Mouse (Mus musculus) G1E (cell line): ENCODE data around the gene Rad9a. TPM values are rescaled to one million over a fixed set of nuclear protein-coding genes. Genes with fewer than 3 reads are reported as not detected.
"Not testable (repeated sequence)": the region's sequence is repeated elsewhere in the genome, so short reads cannot be mapped to it uniquely, and the experiment has no call there.

Experiments
- ATAC-seq: 2 replicates; pipeline ENCODE4 v1.8.0; 2016; ENCODE audit warnings: mild to moderate bottlenecking; ENCODE audit not compliant: insufficient number of reproducible peaks, poor library complexity, low FRiP score, severe bottlenecking; ENCODE audit errors: extremely low read depth
- DNase-seq: peaks from one replicate; pipeline ENCODE4 v3.0.0; 2012; ENCODE audit warnings: low spot score
- H3K27me3 ChIP-seq: 2 replicates; pipeline ENCODE4 v1.6.1; 2012; ENCODE audit warnings: mild to moderate bottlenecking, low read length, inconsistent platforms; ENCODE audit not compliant: insufficient read depth
- H3K36me3 ChIP-seq: replicated peaks from 2 replicates; pipeline ENCODE3; 2012; ENCODE audit warnings: mild to moderate bottlenecking, inconsistent platforms
- H3K4me1 ChIP-seq: 2 replicates; pipeline ENCODE4 v1.6.1; 2012; ENCODE audit warnings: low read depth, low read length, inconsistent platforms, mixed read lengths; ENCODE audit not compliant: insufficient read depth
- H3K4me3 ChIP-seq: 2 replicates; pipeline ENCODE4 v1.5.1; 2012; ENCODE audit warnings: low read depth, mild to moderate bottlenecking, inconsistent platforms, low read length, moderate library complexity, mixed read lengths
- H3K9me3 ChIP-seq: replicated peaks from 2 replicates; pipeline ENCODE4 v1.6.1; 2012; ENCODE audit warnings: inconsistent platforms
- CTCF ChIP-seq: IDR thresholded peaks from 2 replicates; pipeline ENCODE4 v1.5.1; 2012; ENCODE audit warnings: low read depth, low read length, inconsistent platforms, mixed read lengths
- GATA1 ChIP-seq: IDR thresholded peaks from 2 replicates; pipeline ENCODE4 v1.6.1; 2012; ENCODE audit warnings: borderline replicate concordance, low read length, inconsistent platforms, mixed read lengths
- GATA2 ChIP-seq: IDR thresholded peaks from 2 replicates; pipeline ENCODE4 v1.6.1; 2012; ENCODE audit warnings: low read depth, low read length, inconsistent platforms, borderline replicate concordance
- POLR2AphosphoS5 ChIP-seq: IDR thresholded peaks from 2 replicates; pipeline ENCODE4 v1.6.1; 2012; ENCODE audit warnings: low read depth, low read length, inconsistent platforms; ENCODE audit not compliant: insufficient replicate concordance
- TAL1 ChIP-seq: conservative IDR thresholded peaks from 2 replicates; pipeline ENCODE4 v1.6.1; 2012; ENCODE audit warnings: low read depth, low read length, inconsistent platforms, mixed read lengths
- polyA plus RNA-seq: library from polyadenylated mRNA; stranded (reverse); fragments of >175 nt; gene quantifications from 2 replicates; pipeline ENCODE4 v1.2.3, GENCODE M21; 2012
- total RNA-seq, 2 experiments: library from RNA; stranded (forward) in 1 of 2; stranded (reverse) in 1 of 2; fragments of 200-1000 nt in 1 of 2; fragments of >200 nt in 1 of 2; fragmentation: Nextera tagmentation in 1 of 2; gene quantifications; 2 replicates each; pipeline ENCODE4 v1.2.3; 2014 to 2017

The Rad9a gene
- total RNA-seq (2014; fragmentation: Nextera tagmentation) (61.9 and 93.9 TPM in 2 replicates), total RNA-seq (2017) (27.5 and 29.2 TPM in 2 replicates), polyA plus RNA-seq (31.3 and 33.6 TPM in 2 replicates)

DNA sequence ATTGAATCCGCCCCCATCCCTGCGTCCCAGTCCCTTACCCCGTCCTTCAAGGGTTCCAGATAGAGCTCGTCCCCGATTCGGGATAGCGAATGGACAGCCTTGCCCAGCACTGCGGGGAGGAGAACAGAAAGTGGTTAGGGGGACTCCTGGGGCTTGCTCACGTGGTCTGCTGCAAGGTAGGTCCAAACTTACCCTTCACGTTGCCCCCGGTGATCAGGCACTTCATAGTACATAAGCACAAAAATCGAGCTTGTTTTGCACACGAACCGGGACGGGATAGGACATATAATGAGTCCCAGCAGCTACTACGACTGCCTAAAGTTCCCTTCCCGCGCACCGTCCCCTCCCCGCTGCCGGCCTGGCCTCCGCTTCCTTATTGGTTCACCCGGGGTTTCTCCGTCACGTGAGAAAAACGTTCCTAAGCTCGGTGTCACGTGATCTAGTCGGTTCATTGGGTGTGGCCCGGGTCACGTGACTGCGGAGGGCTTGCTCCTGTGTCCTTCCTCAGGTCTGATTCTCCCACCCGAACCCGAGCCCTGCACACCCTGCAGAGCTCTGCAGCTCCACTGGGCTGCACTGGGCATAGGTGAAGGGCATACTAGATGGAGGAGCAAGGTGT lies at the start of gene Rad9a:
TSS of gene Rad9a (minus strand) at position 372 of the 619 bp plus-strand sequence.
- Histone ChIP-seq H3K4me1 (peaks cover 61% of the 10 kb centered on the region), H3K4me3 (peak within 1 kb of the TSS; percentile 80), H3K9me3 (no peaks in the 10 kb centered on the region), H3K27me3 (peaks cover 32% of the 10 kb centered on the region), H3K36me3 (peaks cover 44% of the 10 kb centered on the region)
- peak; percentile 77 for ATAC-seq
- DNase-seq = peak; percentile 99
- TF ChIP-seq CTCF = no peak
- no peak for TF ChIP-seq POLR2AphosphoS5
- no peak for TF ChIP-seq GATA2
- no peak for TF ChIP-seq GATA1
- no peak for TF ChIP-seq TAL1

DNA sequence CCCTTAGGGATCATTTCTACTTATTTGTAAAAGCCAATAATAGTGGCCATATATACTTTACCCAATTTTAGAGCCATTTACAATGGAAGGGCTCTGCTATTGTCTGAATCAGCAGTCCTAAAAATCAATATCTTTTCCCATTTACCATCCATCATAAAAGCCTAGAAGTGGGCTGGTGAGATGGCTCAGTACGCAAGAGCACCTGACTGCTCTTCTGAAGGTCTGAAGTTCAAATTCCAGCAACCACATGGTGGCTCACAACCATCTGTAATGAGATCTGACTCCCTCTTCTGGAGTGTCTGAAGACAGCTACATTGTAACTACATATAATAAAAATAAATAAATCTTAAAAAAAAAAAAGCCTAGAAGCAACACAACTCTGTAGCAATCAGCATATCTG lies 47.2 kb upstream of the Rad9a start:
- not testable (repeated sequence) for H3K9me3 ChIP-seq, H3K4me3 ChIP-seq, H3K36me3 ChIP-seq, DNase-seq, H3K4me1 ChIP-seq, ATAC-seq
- H3K27me3 ChIP-seq = peaks cover 28% of the 10 kb centered on the region

DNA sequence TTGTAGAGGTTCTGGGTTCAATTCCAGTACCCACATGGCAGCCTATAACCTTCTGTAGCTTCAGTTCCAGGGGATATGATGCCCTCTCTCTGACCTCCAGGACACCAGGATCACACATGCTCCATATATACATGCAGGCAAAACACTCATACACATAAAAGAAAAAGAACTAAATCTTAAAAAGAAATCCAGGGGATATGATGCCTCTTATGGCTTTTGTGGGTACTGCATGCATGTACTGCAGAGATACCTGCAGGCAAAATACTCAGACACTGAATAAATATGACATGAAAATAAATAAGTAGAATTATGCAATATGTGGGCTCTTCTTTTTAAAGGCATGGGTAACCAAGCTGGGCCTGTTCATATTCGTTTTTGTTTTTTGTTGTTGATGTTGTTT lies 45.5 kb upstream of the Rad9a start:
- H3K36me3 ChIP-seq = no peaks in the 10 kb centered on the region
- DNase-seq (no peak), ATAC-seq (no peak)
- H3K4me1 ChIP-seq = peaks cover 8% of the 10 kb centered on the region
- TF ChIP-seq GATA1 (no peak), CTCF (no peak), GATA2 (no peak), POLR2AphosphoS5 (no peak), TAL1 (no peak)
- H3K27me3 ChIP-seq = peaks cover 20% of the 10 kb centered on the region
- no peak overlapping the region for H3K4me3 ChIP-seq
- H3K9me3 ChIP-seq = no peaks in the 10 kb centered on the region

DNA sequence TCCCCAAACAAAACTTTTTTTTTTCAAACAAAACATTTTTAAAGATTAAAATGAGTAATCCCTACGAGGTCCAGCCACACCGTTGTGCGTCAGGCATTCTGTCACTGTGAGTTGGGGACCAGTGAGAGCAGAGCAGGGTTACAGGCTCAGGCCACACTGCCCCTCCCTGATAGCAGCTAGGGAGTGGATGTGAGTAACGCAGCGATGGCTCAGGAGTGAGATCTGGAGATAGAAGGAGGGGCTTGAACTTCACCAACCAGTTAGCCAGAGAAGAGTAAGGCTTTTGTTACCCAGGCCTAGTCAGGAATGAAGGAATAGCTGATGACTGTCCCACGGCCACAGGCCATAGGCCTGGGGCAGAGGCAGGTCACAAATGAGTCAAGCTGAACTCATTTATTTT lies 43.3 kb upstream of the Rad9a start:
- H3K4me1 ChIP-seq = peaks cover 8% of the 10 kb centered on the region
- peaks cover 22% of the 10 kb centered on the region for H3K27me3 ChIP-seq
- H3K9me3 ChIP-seq = no peaks in the 10 kb centered on the region
- no peak overlapping the region for H3K4me3 ChIP-seq
- no peak for ATAC-seq
- DNase-seq = no peak
- H3K36me3 ChIP-seq = no peaks in the 10 kb centered on the region
- TF ChIP-seq TAL1 (no peak), GATA2 (no peak), CTCF (no peak), POLR2AphosphoS5 (no peak), GATA1 (no peak)

DNA sequence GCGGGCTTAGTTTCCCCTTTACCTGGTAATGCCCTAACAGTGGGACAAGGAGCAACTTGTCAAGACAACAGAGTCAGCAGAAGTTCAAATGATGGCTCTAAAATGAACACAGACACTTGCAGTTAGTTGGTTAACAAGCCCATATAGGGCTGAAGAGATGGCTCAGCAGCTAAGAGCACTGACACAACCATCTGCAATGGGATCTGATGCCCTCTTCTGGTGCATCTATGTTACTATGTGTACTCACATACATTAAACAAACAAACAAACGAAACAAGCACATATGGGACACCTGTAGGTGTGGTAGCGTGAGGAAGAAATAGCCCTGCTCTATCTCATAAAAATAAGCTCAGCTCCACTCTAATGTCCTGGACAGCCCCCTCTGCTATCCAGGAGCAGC lies 41.0 kb upstream of the Rad9a start:
- no peaks in the 10 kb centered on the region for H3K36me3 ChIP-seq
- TF ChIP-seq TAL1 (no peak), CTCF (no peak), GATA2 (no peak), GATA1 (no peak), POLR2AphosphoS5 (no peak)
- no peak for ATAC-seq

DNA sequence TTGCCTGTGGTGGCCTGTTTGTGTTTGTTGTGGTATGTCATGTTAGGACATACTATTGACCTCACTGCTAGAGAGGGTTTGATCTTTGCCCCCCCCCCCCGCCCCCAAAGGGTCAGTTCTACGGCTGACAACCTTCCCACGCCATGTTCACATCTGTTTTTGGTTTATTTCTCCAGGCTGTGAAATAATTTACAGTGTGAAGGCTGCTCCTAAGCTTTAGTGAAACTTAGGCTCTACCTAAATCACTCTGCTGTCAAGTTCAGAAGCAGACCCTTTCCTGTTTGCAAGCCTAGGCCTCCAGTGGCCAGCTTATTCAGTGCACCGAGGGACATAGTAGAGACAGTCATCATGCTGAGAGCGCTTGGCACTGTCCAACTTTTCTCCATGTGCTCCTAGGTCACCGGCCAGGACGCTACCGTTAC lies 38.8 kb upstream of the Rad9a start:
- Histone ChIP-seq H3K27me3 (peaks cover 26% of the 10 kb centered on the region), H3K4me3 (no peak overlapping the region), H3K9me3 (no peaks in the 10 kb centered on the region), H3K36me3 (no peaks in the 10 kb centered on the region), H3K4me1 (peaks cover 8% of the 10 kb centered on the region)
- ATAC-seq = no peak
- no peak for DNase-seq
- TF ChIP-seq GATA1 (no peak), GATA2 (no peak), POLR2AphosphoS5 (no peak), CTCF (no peak), TAL1 (no peak)

More for the DNA sequence above, 41.0 kb upstream of the Rad9a start:
- DNase-seq = no peak
- no peaks in the 10 kb centered on the region for H3K9me3 ChIP-seq
- H3K4me3 ChIP-seq = no peak overlapping the region
- peaks cover 16% of the 10 kb centered on the region for H3K27me3 ChIP-seq
- peaks cover 8% of the 10 kb centered on the region for H3K4me1 ChIP-seq
